Mouse (Mus musculus) subcutaneous adipose tissue, adult 2 months (tissue): ENCODE data around the gene Fbxo47. TPM values are rescaled to one million over a fixed set of nuclear protein-coding genes. Genes with fewer than 3 reads are reported as not detected.

ENCODE experiments used
- polyA plus RNA-seq: library from polyadenylated mRNA; depleted of rRNA; stranded (reverse); fragments of >200 nt; gene quantifications from 2 replicates; pipeline ENCODE4 v1.2.3, GENCODE M21; 2012; ENCODE audit warnings: low replicate concordance; rRNA removed

Gene Fbxo47
- polyA plus RNA-seq, result 0.54 and 0.62 TPM in 2 replicates

GRCm38 (mm10) chr11:97883918-97884600 lies at the start of gene Fbxo47:
TSS of gene Fbxo47 (minus strand) at chr11:97884154.

GRCm38 (mm10) chr11:97840539-97840954 lies 43.4 kb downstream of the Fbxo47 start, which contains the start of gene B230217C12Rik:
TSS of gene B230217C12Rik (plus strand) at chr11:97840780.

Other genes with a start within 250 kb of the Fbxo47 start
- 30.3 and 50.1 TPM in 2 replicates for gene Mllt6, start 220.7 kb downstream of the Fbxo47 start, polyA plus RNA-seq
- 95.9 and 191 TPM in 2 replicates for gene Cisd3, start 198.3 kb downstream of the Fbxo47 start, polyA plus RNA-seq
- 22.7 and 72.3 TPM in 2 replicates for gene Pcgf2, start 183.7 kb downstream of the Fbxo47 start, polyA plus RNA-seq
- 423 and 446 TPM in 2 replicates for gene Psmb3, start 180.8 kb downstream of the Fbxo47 start, polyA plus RNA-seq
- 18.1 and 27.7 TPM in 2 replicates for gene Pip4k2b, start 139.4 kb downstream of the Fbxo47 start, polyA plus RNA-seq
- gene Cwc25, start 117.6 kb downstream of the Fbxo47 start, polyA plus RNA-seq, result 8.0 and 11.9 TPM in 2 replicates
- gene 1700001P01Rik, start 108.2 kb downstream of the Fbxo47 start, polyA plus RNA-seq, result 0.32 TPM in 1 of 2 replicates, not detected in the other
- 83.7 and 182 TPM in 2 replicates for gene Rpl23, start 101.7 kb downstream of the Fbxo47 start, polyA plus RNA-seq
- 134 and 175 TPM in 2 replicates for gene Lasp1, start 85.2 kb downstream of the Fbxo47 start, polyA plus RNA-seq
- gene B230217C12Rik, start 43.4 kb downstream of the Fbxo47 start, polyA plus RNA-seq, result 2.0 and 12.6 TPM in 2 replicates
- gene Plxdc1, start 102.3 kb upstream of the Fbxo47 start, polyA plus RNA-seq, result 3.9 and 8.7 TPM in 2 replicates
- gene Arl5c, start 112.0 kb upstream of the Fbxo47 start, polyA plus RNA-seq, result 2.8 and 5.9 TPM in 2 replicates
- gene Cacnb1, start 138.9 kb upstream of the Fbxo47 start, polyA plus RNA-seq, result 6.9 and 35.2 TPM in 2 replicates
- 558 and 1,241 TPM in 2 replicates for gene Rpl19, start 142.6 kb upstream of the Fbxo47 start, polyA plus RNA-seq
- 1.2 and 3.1 TPM in 2 replicates for gene Stac2, start 169.3 kb upstream of the Fbxo47 start, polyA plus RNA-seq